Mouse (Mus musculus) layer of hippocampus, adult 2 months (tissue): ENCODE data around the gene Rps21. TPM values are rescaled to one million over a fixed set of nuclear protein-coding genes. Genes with fewer than 3 reads are reported as not detected.

Source experiments
- DNase-seq, 2 experiments: peaks; one replicate each; pipeline ENCODE4 v3.0.0; 2022; ENCODE audit warnings: low spot score in 2 of 2
- H3K27ac ChIP-seq: fragments of 200-600 bp; 2 replicates; pipeline ENCODE4 v1.8.1; 2022
- H3K4me3 ChIP-seq: fragments of 200-600 bp; 2 replicates; pipeline ENCODE4 v1.8.1; 2022; ENCODE audit warnings: mild to moderate bottlenecking
- CTCF ChIP-seq: fragments of 200-600 bp; conservative IDR thresholded peaks from 2 replicates; pipeline ENCODE4 v1.8.1; 2022; ENCODE audit warnings: antibody characterized with exemption, mild to moderate bottlenecking, moderate library complexity
- total RNA-seq, 2 experiments: library from RNA; stranded (reverse); gene quantifications; 2 replicates each; pipeline ENCODE4 v1.2.3; 2021

Gene Rps21
- total RNA-seq, 2 experiments from 2014 or later, result 713 to 738 TPM

GRCm38 (mm10) chr2:180271804-180272395 is 14.7 kb downstream of the Rps21 start:
- TF ChIP-seq CTCF, result no peak
- Histone ChIP-seq H3K4me3 (peak overlapping the region; percentile 86), H3K27ac (peak overlapping the region; percentile 83; the same call in 1 of the 2 replicates)
- DNase-seq, result no peak

GRCm38 (mm10) chr2:180272884-180273321 is 15.7 kb downstream of the Rps21 start:
- Histone ChIP-seq H3K4me3 (peak overlapping the region; percentile 86), H3K27ac (peak overlapping the region; percentile 83)
- DNase-seq, result no peak
- TF ChIP-seq CTCF, result no peak

- no peak for TF ChIP-seq CTCF
- H3K4me3 ChIP-seq, result peak within 1 kb of the TSS; percentile 86
- DNase-seq, result peak; percentile 85 to 93
- peak within 1 kb of the TSS; percentile 83 for H3K27ac ChIP-seq
These were observed 16.4 kb downstream of the Rps21 start, which contains the start of gene Cables2 for GRCm38 (mm10) chr2:180273394-180274244. Cables2 (minus strand) TSS chr2:180273496.

- no peak overlapping the region for H3K27ac ChIP-seq
- DNase-seq, result no peak
- no peak overlapping the region for H3K4me3 ChIP-seq
- no peak for TF ChIP-seq CTCF
These were observed 17.3 kb downstream of the Rps21 start for GRCm38 (mm10) chr2:180274523-180274922.

- DNase-seq, result peak; percentile 51 to 82
- no peak overlapping the region for H3K4me3 ChIP-seq
- peak; percentile 99 for TF ChIP-seq CTCF
- no peak overlapping the region for H3K27ac ChIP-seq
These were observed 18.7 kb downstream of the Rps21 start for GRCm38 (mm10) chr2:180275836-180276235.

GRCm38 (mm10) chr2:180276385-180276784 is 19.2 kb downstream of the Rps21 start:
- H3K4me3 ChIP-seq, result no peak overlapping the region
- no peak for DNase-seq
- TF ChIP-seq CTCF, result no peak
- H3K27ac ChIP-seq, result no peak overlapping the region

- DNase-seq, result no peak
- no peak for TF ChIP-seq CTCF
- Histone ChIP-seq H3K27ac (no peak overlapping the region), H3K4me3 (no peak overlapping the region)
These were observed 19.7 kb downstream of the Rps21 start for GRCm38 (mm10) chr2:180276851-180277259.

- DNase-seq, result no peak
- Histone ChIP-seq H3K27ac (no peak overlapping the region), H3K4me3 (no peak overlapping the region)
- no peak for TF ChIP-seq CTCF
These were observed 20.7 kb downstream of the Rps21 start for GRCm38 (mm10) chr2:180277773-180278320.

- no peak for DNase-seq
- Histone ChIP-seq H3K27ac (no peak overlapping the region), H3K4me3 (no peak overlapping the region)
- no peak for TF ChIP-seq CTCF
These were observed 22.1 kb downstream of the Rps21 start for GRCm38 (mm10) chr2:180279321-180279720.

- H3K27ac ChIP-seq, result no peak overlapping the region
- H3K4me3 ChIP-seq, result no peak overlapping the region
- TF ChIP-seq CTCF, result no peak
- no peak for DNase-seq
These were observed 31.8 kb downstream of the Rps21 start for GRCm38 (mm10) chr2:180288966-180289365.

- Histone ChIP-seq H3K27ac (no peak within 1 kb of the TSS), H3K4me3 (no peak within 1 kb of the TSS)
- no peak for TF ChIP-seq CTCF
- no peak for DNase-seq
These were observed 32.4 kb downstream of the Rps21 start, which contains the start of gene Rbbp8nl for GRCm38 (mm10) chr2:180289440-180290108. Rbbp8nl (minus strand) TSS chr2:180289879.

- Histone ChIP-seq H3K4me3 (no peak overlapping the region), H3K27ac (no peak overlapping the region)
- DNase-seq, result no peak
- TF ChIP-seq CTCF, result no peak
These were observed 33.3 kb downstream of the Rps21 start for GRCm38 (mm10) chr2:180290503-180290902.

GRCm38 (mm10) chr2:180291566-180291965 is 34.4 kb downstream of the Rps21 start:
- no peak overlapping the region for H3K4me3 ChIP-seq
- no peak for DNase-seq
- no peak overlapping the region for H3K27ac ChIP-seq
- TF ChIP-seq CTCF, result no peak
